Mouse (Mus musculus) hindbrain, embryonic 16.5 days (tissue): Measurements from ENCODE around the gene Phpt1. TPM values are rescaled to one million over a fixed set of nuclear protein-coding genes. Genes with fewer than 3 reads are reported as not detected.

ENCODE experiments used
- polyA plus RNA-seq: library from polyadenylated mRNA; unstranded; fragments of >200 nt; fragmentation: Nextera tagmentation; extraction: Ambion mirVana; gene quantifications from 2 replicates; pipeline ENCODE4 v1.2.1, GENCODE M21; 2015

The Phpt1 gene
- polyA plus RNA-seq, 1 experiment from 2014 or later = 178 TPM

Other genes starting within 250 kb of the Phpt1 start
- 41.6 and 48.3 TPM in 2 replicates for gene Man1b1, start 242.9 kb downstream of the Phpt1 start, polyA plus RNA-seq
- gene Dpp7, start 218.9 kb downstream of the Phpt1 start, polyA plus RNA-seq = 26.4 and 27.8 TPM in 2 replicates
- gene Uap1l1, start 209.5 kb downstream of the Phpt1 start, polyA plus RNA-seq = 8.8 and 10.9 TPM in 2 replicates
- gene Sapcd2, start 202.9 kb downstream of the Phpt1 start, polyA plus RNA-seq = 15.7 and 17.2 TPM in 2 replicates
- gene Entpd2, start 179.3 kb downstream of the Phpt1 start, polyA plus RNA-seq = 6.7 and 7.4 TPM in 2 replicates
- 481 and 505 TPM in 2 replicates for gene Npdc1, start 175.9 kb downstream of the Phpt1 start, polyA plus RNA-seq
- gene Fut7, start 152.0 kb downstream of the Phpt1 start, polyA plus RNA-seq = 0.19 and 0.23 TPM in 2 replicates
- gene Abca2, start 146.5 kb downstream of the Phpt1 start, polyA plus RNA-seq = 13.5 and 15.5 TPM in 2 replicates
- gene Clic3, start 118.4 kb downstream of the Phpt1 start, polyA plus RNA-seq = 3.4 and 4.1 TPM in 2 replicates
- 117 and 134 TPM in 2 replicates for gene Paxx, start 114.1 kb downstream of the Phpt1 start, polyA plus RNA-seq
- 904 and 1,173 TPM in 2 replicates for gene Ptgds, start 105.2 kb downstream of the Phpt1 start, polyA plus RNA-seq
- gene Lcn12, start 81.3 kb downstream of the Phpt1 start, polyA plus RNA-seq = not detected in 2 replicates
- 136 and 153 TPM in 2 replicates for gene Fbxw5, start 74.5 kb downstream of the Phpt1 start, polyA plus RNA-seq
- 6.1 and 6.6 TPM in 2 replicates for gene C8g, start 73.5 kb downstream of the Phpt1 start, polyA plus RNA-seq
- gene Traf2, start 28.3 kb downstream of the Phpt1 start, polyA plus RNA-seq = 16.8 and 17.8 TPM in 2 replicates
- 384 and 413 TPM in 2 replicates for gene Edf1, start 17.4 kb downstream of the Phpt1 start, polyA plus RNA-seq
- 1.8 and 3.7 TPM in 2 replicates for gene Mamdc4, start 379 bp downstream of the Phpt1 start, polyA plus RNA-seq
- 12.0 and 15.1 TPM in 2 replicates for gene Ajm1, start 6.5 kb upstream of the Phpt1 start, polyA plus RNA-seq
- gene Rabl6, start 33.3 kb upstream of the Phpt1 start, polyA plus RNA-seq = 65.3 and 71.8 TPM in 2 replicates
- gene Ccdc183, start 42.5 kb upstream of the Phpt1 start, polyA plus RNA-seq = 0.13 and 0.34 TPM in 2 replicates
- gene Tmem141, start 46.8 kb upstream of the Phpt1 start, polyA plus RNA-seq = 54.6 and 66.8 TPM in 2 replicates
- 4.6 and 4.8 TPM in 2 replicates for gene Fcna, start 52.8 kb upstream of the Phpt1 start, polyA plus RNA-seq
- gene Lcn8, start 77.9 kb upstream of the Phpt1 start, polyA plus RNA-seq = not detected in 2 replicates
- not detected in 2 replicates for gene Lcn5, start 82.7 kb upstream of the Phpt1 start, polyA plus RNA-seq
- not detected in 2 replicates for gene Lcn6, start 101.6 kb upstream of the Phpt1 start, polyA plus RNA-seq
- gene Lcn10, start 107.5 kb upstream of the Phpt1 start, polyA plus RNA-seq = not detected in 2 replicates
- gene Obp2a, start 124.8 kb upstream of the Phpt1 start, polyA plus RNA-seq = not detected in 2 replicates
- gene Bmyc, start 131.5 kb upstream of the Phpt1 start, polyA plus RNA-seq = 164 and 182 TPM in 2 replicates
- not detected in 2 replicates for gene Obp2b, start 161.8 kb upstream of the Phpt1 start, polyA plus RNA-seq
- not detected in 2 replicates for gene Lcn3, start 190.3 kb upstream of the Phpt1 start, polyA plus RNA-seq
- gene Lcn11, start 201.8 kb upstream of the Phpt1 start, polyA plus RNA-seq = not detected in 2 replicates
- not detected in 2 replicates for gene Gm13539, start 207.0 kb upstream of the Phpt1 start, polyA plus RNA-seq
- gene Glt6d1, start 240.6 kb upstream of the Phpt1 start, polyA plus RNA-seq = not detected in 2 replicates
- gene Lcn9, start 247.9 kb upstream of the Phpt1 start, polyA plus RNA-seq = not detected in 2 replicates